Mouse (Mus musculus) layer of hippocampus, postnatal 10 days (tissue): ENCODE data around the gene 1700008P02Rik. TPM values are rescaled to one million over a fixed set of nuclear protein-coding genes. Genes with fewer than 3 reads are reported as not detected.
"Not testable (repeated sequence)": the region's sequence is repeated elsewhere in the genome, so short reads cannot be mapped to it uniquely, and the experiment has no call there.

Experiments
- DNase-seq, 2 experiments: peaks; one replicate each; pipeline ENCODE4 v3.0.0; 2021; ENCODE audit warnings: low spot score in 2 of 2
- long read RNA-seq: library from polyadenylated mRNA; stranded (forward); transcript quantifications from one replicate; pipeline ENCODE4 v2.0.0, GENCODE M21; 2023
- total RNA-seq, 2 experiments: library from RNA; stranded (reverse); gene quantifications; 2 replicates each; pipeline ENCODE4 v1.2.3; 2021

Gene 1700008P02Rik
- not detected for total RNA-seq
- long read RNA-seq = 0 reads

- no peak for DNase-seq
Measured at GRCm38 (mm10) chr3:6620343-6620742, at the start of gene 1700008P02Rik. TSS of gene 1700008P02Rik (minus strand) at chr3:6620443.

GRCm38 (mm10) chr3:6649411-6649810 lies 29.2 kb upstream of the 1700008P02Rik start:
- DNase-seq = no peak

- DNase-seq = not testable (repeated sequence)
Measured at GRCm38 (mm10) chr3:6638151-6638550, 17.9 kb upstream of the 1700008P02Rik start.

GRCm38 (mm10) chr3:6634256-6634655 lies 14.0 kb upstream of the 1700008P02Rik start:
- DNase-seq = no peak

- DNase-seq = no peak
Measured at GRCm38 (mm10) chr3:6617881-6618280, 2.4 kb downstream of the 1700008P02Rik start.
